Comparison of ENCODE assay signal across 12 mouse cellular contexts in the genomic region with DNA sequence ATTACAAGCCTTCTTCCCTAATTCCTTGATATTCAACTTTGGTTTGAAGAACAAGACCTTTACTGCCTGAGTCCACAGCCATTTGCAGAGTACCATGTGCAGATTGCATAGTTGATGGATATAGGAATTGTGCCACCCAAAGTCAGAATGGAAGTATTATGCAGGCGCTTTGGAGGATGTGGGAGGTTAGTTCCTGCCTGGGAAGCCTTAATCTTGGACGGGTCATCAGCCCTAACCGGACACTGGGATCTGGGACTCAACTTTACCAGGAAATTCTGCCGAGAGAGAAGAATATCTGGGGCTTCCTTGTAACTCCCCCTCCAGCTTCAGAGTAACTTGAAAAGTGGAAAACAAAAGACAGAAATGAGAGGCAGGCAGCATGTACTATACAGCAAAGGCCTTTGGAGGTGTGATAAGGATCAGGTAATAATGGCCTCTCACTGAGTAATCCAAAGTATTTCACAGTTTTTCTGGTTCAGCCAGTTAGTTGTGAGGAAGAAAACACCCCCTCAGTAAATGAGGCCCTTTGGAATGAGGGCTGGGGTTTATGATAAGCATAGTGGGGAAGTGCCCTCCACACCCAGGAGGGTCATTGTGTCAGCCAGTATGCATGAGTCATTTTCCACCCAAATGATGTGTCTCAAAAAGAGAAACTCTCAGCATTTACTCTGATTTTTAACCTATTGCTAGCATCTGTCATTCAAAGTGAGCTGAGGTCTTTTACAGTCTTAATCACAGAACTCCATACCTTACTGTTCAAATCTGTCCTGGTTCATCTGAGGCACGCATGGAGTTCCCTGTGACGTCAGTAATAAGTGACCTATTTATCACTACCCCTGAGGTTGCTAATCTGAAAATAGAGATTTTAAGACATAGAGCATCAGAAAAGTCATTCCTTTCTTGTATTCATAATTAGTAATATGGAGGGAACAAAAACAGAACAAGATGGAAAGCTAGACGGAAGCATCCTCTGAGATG.
DNase-seq lines count a peak whose midpoint lies in the region; ATAC-seq and TF ChIP-seq lines count a peak whose summit lies in the region.
"Had no signal": no experiment of that assay in that cellular context is flagged by ENCODE, and none has a peak within 500 bp of the region (broad histone marks: within the 10 kb centered on the region; RNA-seq: fewer than 3 reads in every experiment).

No protein-coding gene starts in this region.

- H3K79me2 ChIP-seq in MEL (ENCODE audit: control insufficient read depth, insufficient read depth, low read length, poor library complexity) (no peaks in the 10 kb centered on the region), myocyte (ENCODE audit: control insufficient read depth, insufficient read depth) (no peaks in the 10 kb centered on the region)

- no peak overlapping the region for H3K4me3 ChIP-seq in kidney, postnatal 0 days (replicated peaks; ENCODE audit: low read depth, low read length)
- no peak overlapping the region for H3K4me3 ChIP-seq in MEL (ENCODE audit: control insufficient read depth in 1 of 2, insufficient read depth in 1 of 2, low read depth in 2 of 2, low read length in 2 of 2)
- H3K4me3 ChIP-seq in intestine, embryonic 16.5 days (ENCODE audit: low read length) = no peak overlapping the region
- no peak overlapping the region for H3K4me3 ChIP-seq in myocyte
- H3K4me3 ChIP-seq: forebrain, embryonic 12.5 days had no signal

- ATAC-seq in kidney, postnatal 0 days (replicated peaks; ENCODE audit: low FRiP score, low read depth) = peak; percentile 66
- ATAC-seq in intestine, embryonic 16.5 days = peak; percentile 97
- ATAC-seq in megakaryocyte-erythroid progenitor cell, adult 5-6 weeks (replicated peaks; ENCODE audit: low FRiP score, low TSS enrichment, poor library complexity, severe bottlenecking) = no peak

- H3K27me3 ChIP-seq in kidney, postnatal 0 days (ENCODE audit: insufficient read depth, low read length) = no peaks in the 10 kb centered on the region
- H3K27me3 ChIP-seq in MEL (ENCODE audit: control insufficient read depth in 1 of 2, insufficient read depth in 2 of 2, low read length in 2 of 2) (no peaks in the 10 kb centered on the region; a peak in 1 of 4 replicates), myocyte (ENCODE audit: control insufficient read depth, insufficient read depth, insufficient read length) (no peaks in the 10 kb centered on the region)
- no peaks in the 10 kb centered on the region for H3K27me3 ChIP-seq in intestine, embryonic 16.5 days (replicated peaks; ENCODE audit: control insufficient read depth, insufficient read depth, low read length)
- H3K27me3 ChIP-seq: forebrain, embryonic 12.5 days had no signal

- no peak for TF ChIP-seq RAD21 in MEL (IDR thresholded peaks at IDR 0.05; ENCODE audit: low read depth, low read length)

- DNase-seq in kidney, postnatal 0 days (ENCODE audit: low spot score) = peak; percentile 29
- DNase-seq in kidney, postnatal 36 days = no peak
- peak; percentile 24 for DNase-seq in MEL (ENCODE audit: low read depth, low spot score)
- DNase-seq in right cerebral cortex, postnatal 25 days = no peak
- DNase-seq: adrenal gland, postnatal 10 days; cerebellum, adult 11 months; gastrocnemius, postnatal 14 days; layer of hippocampus, postnatal 36 days had no signal

- H3K9me3 ChIP-seq in kidney, postnatal 0 days (replicated peaks; ENCODE audit: low read length) = no peaks in the 10 kb centered on the region
- no peaks in the 10 kb centered on the region for H3K9me3 ChIP-seq in MEL (replicated peaks; ENCODE audit: insufficient read depth, low read length)
- no peaks in the 10 kb centered on the region for H3K9me3 ChIP-seq in intestine, embryonic 16.5 days (ENCODE audit: control insufficient read depth, low read length)
- H3K9me3 ChIP-seq: forebrain, embryonic 12.5 days had no signal

- whole genome bisulfite sequencing in kidney, postnatal 0 days = 59% methylated on average over 7 of the region's 7 CpGs
- WGBS in intestine, embryonic 16.5 days = 58% methylated on average over 7 of the region's 7 CpGs

- H3ac ChIP-seq in myocyte (ENCODE audit: control insufficient read depth, insufficient read length) = no peak overlapping the region

- H3K36me3 ChIP-seq in kidney, postnatal 0 days (ENCODE audit: insufficient read depth, low read length) = no peaks in the 10 kb centered on the region
- H3K36me3 ChIP-seq in MEL (ENCODE audit: control insufficient read depth in 1 of 2, insufficient read depth in 2 of 2, low read length in 2 of 2) = no peaks in the 10 kb centered on the region
- no peaks in the 10 kb centered on the region for H3K36me3 ChIP-seq in intestine, embryonic 16.5 days (ENCODE audit: control insufficient read depth, insufficient read depth, low read length)
- no peaks in the 10 kb centered on the region for H3K36me3 ChIP-seq in myocyte (ENCODE audit: control insufficient read depth, insufficient read depth)
- H3K36me3 ChIP-seq: forebrain, embryonic 12.5 days had no signal

- TF ChIP-seq CTCF in kidney, postnatal 0 days (IDR thresholded peaks at IDR 0.05; ENCODE audit: low read depth) = no peak
- TF ChIP-seq CTCF in MEL (IDR thresholded peaks at IDR 0.05 in 2 of 3, conservative IDR thresholded peaks at IDR 0.05 in 1 of 3; ENCODE audit: control insufficient read depth in 1 of 3, insufficient read depth in 1 of 3, low read depth in 2 of 3, low read length in 3 of 3, poor library complexity in 1 of 3, severe bottlenecking in 1 of 3) = no peak

- no peak for TF ChIP-seq POLR2A in MEL (IDR thresholded peaks at IDR 0.05; ENCODE audit: control insufficient read depth in 1 of 2, insufficient read depth in 1 of 2, low read depth in 1 of 2, low read length in 2 of 2, poor library complexity in 1 of 2)
- no peak for TF ChIP-seq POLR2A in myocyte (IDR thresholded peaks at IDR 0.05; ENCODE audit: insufficient read length, low read depth)

- H3K9ac ChIP-seq in kidney, postnatal 0 days (ENCODE audit: low read depth, low read length) = no peak overlapping the region
- H3K9ac ChIP-seq in MEL (ENCODE audit: control insufficient read depth, low read depth, low read length, poor library complexity, severe bottlenecking) = no peak overlapping the region
- H3K9ac ChIP-seq in intestine, embryonic 16.5 days (ENCODE audit: low read depth, low read length) = no peak overlapping the region
- H3K9ac ChIP-seq: forebrain, embryonic 12.5 days had no signal

- H3K4me2 ChIP-seq in kidney, postnatal 0 days (ENCODE audit: low read length) = no peak overlapping the region
- no peak overlapping the region for H3K4me2 ChIP-seq in intestine, embryonic 16.5 days (ENCODE audit: low read depth, low read length)
- peak overlapping the region; percentile 22 for H3K4me2 ChIP-seq in myocyte (ENCODE audit: low read depth)
- H3K4me2 ChIP-seq: forebrain, embryonic 12.5 days had no signal

- H3K4me1 ChIP-seq in kidney, postnatal 0 days (replicated peaks; ENCODE audit: insufficient read depth, low read length) = no peaks in the 10 kb centered on the region
- H3K4me1 ChIP-seq in MEL (ENCODE audit: control insufficient read depth in 1 of 2, insufficient read depth in 2 of 2, low read length in 2 of 2) = 0 out of 4 replicates have a peak, but pooled peaks cover 0 to 2% of the 10 kb centered on the region in 2 experiments
- H3K4me1 ChIP-seq in intestine, embryonic 16.5 days (ENCODE audit: control insufficient read depth, insufficient read depth, low read length) = peaks cover 6% of the 10 kb centered on the region
- H3K4me1 ChIP-seq: forebrain, embryonic 12.5 days had no signal

- H3K27ac ChIP-seq in kidney, postnatal 0 days = no peak overlapping the region
- no peak overlapping the region for H3K27ac ChIP-seq in MEL (ENCODE audit: control insufficient read depth, low read depth, low read length)
- peak overlapping the region; percentile 64 for H3K27ac ChIP-seq in intestine, embryonic 16.5 days (ENCODE audit: low read length)
- H3K27ac ChIP-seq: forebrain, embryonic 12.5 days had no signal

- 0 out of 4 replicates have a peak, but pooled peaks of 1 of the 2 experiments have one; percentile 10 for TF ChIP-seq EP300 in MEL (IDR thresholded peaks at IDR 0.05; ENCODE audit: low read depth in 1 of 2, low read length in 2 of 2)

TF ChIP-seq in MEL, 35 proteins besides CTCF, POLR2A, EP300 and RAD21 (continues in another document):
- TF ChIP-seq USF2 (IDR thresholded peaks at IDR 0.05; ENCODE audit: borderline replicate concordance in 1 of 2, insufficient read depth in 1 of 2, low read depth in 1 of 2, low read length in 2 of 2) (no peak), BHLHE40 (IDR thresholded peaks at IDR 0.05; ENCODE audit: borderline replicate concordance, low read depth, low read length) (no peak), MXI1 (IDR thresholded peaks at IDR 0.05; ENCODE audit: low read depth, low read length) (no peak), JUND (IDR thresholded peaks at IDR 0.05; ENCODE audit: low read depth, low read length) (no peak), MEF2A (IDR thresholded peaks at IDR 0.05; ENCODE audit: extremely low read depth, insufficient replicate concordance, low read depth, low read length, poor library complexity, severe bottlenecking) (no peak), MAFK (IDR thresholded peaks at IDR 0.05; ENCODE audit: borderline replicate concordance, low read depth, low read length) (no peak), GABPA (IDR thresholded peaks at IDR 0.05; ENCODE audit: low read depth, low read length) (no peak), USF1 (IDR thresholded peaks at IDR 0.05; ENCODE audit: low read depth, low read length) (no peak), ZKSCAN1 (IDR thresholded peaks at IDR 0.05; ENCODE audit: low read depth, low read length) (no peak), UBTF (IDR thresholded peaks at IDR 0.05; ENCODE audit: borderline replicate concordance, insufficient read depth, low read depth, low read length) (no peak)

TF ChIP-seq in myocyte, 11 proteins besides CTCF, POLR2A, EP300 and RAD21:
- TF ChIP-seq SRF (IDR thresholded peaks at IDR 0.05; ENCODE audit: control insufficient read depth, insufficient read length, low read depth) = no peak
- no peak for TF ChIP-seq MYOG (IDR thresholded peaks at IDR 0.05; ENCODE audit: control insufficient read depth in 1 of 3, insufficient read depth in 1 of 3, insufficient read length in 2 of 3, low read depth in 2 of 3)
- no peak for TF ChIP-seq POLR2AphosphoS2 (IDR thresholded peaks at IDR 0.05; ENCODE audit: insufficient read length, low read depth)
- no peak for TF ChIP-seq TCF3 (IDR thresholded peaks at IDR 0.05; ENCODE audit: insufficient read length, low read depth)
- TF ChIP-seq MYOD1 (IDR thresholded peaks at IDR 0.05; ENCODE audit: control insufficient read depth in 1 of 3, insufficient read length in 2 of 3, low read depth in 2 of 3) = no peak
- no peak for TF ChIP-seq E2F4 (IDR thresholded peaks at IDR 0.05; ENCODE audit: insufficient read depth)
- TF ChIP-seq MAX (IDR thresholded peaks at IDR 0.05; ENCODE audit: low read depth) = no peak
- no peak for TF ChIP-seq REST (IDR thresholded peaks at IDR 0.05; ENCODE audit: insufficient read depth, insufficient read length)

Comparison
In these comparisons a context has a peak if more than half of its experiments do, and no peak if none do; other contexts are left out.
1. DNase-seq: peak in kidney, postnatal 0 days (single experiment) and MEL (single experiment); none in kidney, postnatal 36 days (0 of 2) and right cerebral cortex, postnatal 25 days (single experiment).